In genomic region chr8:81853184-81853583, GRCm38 (mm10) we compare ENCODE assay signal across 29 mouse cellular contexts.
DNase-seq lines count a peak whose midpoint lies in the region; ATAC-seq and TF ChIP-seq lines count a peak whose summit lies in the region.
"Had no signal": no experiment of that assay in that cellular context is flagged by ENCODE, and none has a peak within 500 bp of the region (broad histone marks: within the 10 kb centered on the region; RNA-seq: fewer than 3 reads in every experiment).

No protein-coding gene starts in this region.

- no peaks in the 10 kb centered on the region for H3K9me3 ChIP-seq in embryonic facial prominence, embryonic 14.5 days (ENCODE audit: control insufficient read depth, low read length)
- no peaks in the 10 kb centered on the region for H3K9me3 ChIP-seq in embryonic facial prominence, embryonic 10.5 days
- H3K9me3 ChIP-seq: embryonic facial prominence, embryonic 12.5 days; forebrain, embryonic 10.5 days; forebrain, embryonic 15.5 days; heart, embryonic 13.5 days; hindbrain, embryonic 12.5 days; intestine, embryonic 15.5 days; liver, embryonic 15.5 days; stomach, embryonic 15.5 days had no signal

- H3K36me3 ChIP-seq in embryonic facial prominence, embryonic 14.5 days (ENCODE audit: control insufficient read depth, insufficient read depth, low read length): no peaks in the 10 kb centered on the region
- H3K36me3 ChIP-seq in embryonic facial prominence, embryonic 10.5 days (replicated peaks): no peaks in the 10 kb centered on the region
- H3K36me3 ChIP-seq: embryonic facial prominence, embryonic 12.5 days; forebrain, embryonic 10.5 days; forebrain, embryonic 15.5 days; heart, embryonic 13.5 days; hindbrain, embryonic 12.5 days; intestine, embryonic 15.5 days; liver, embryonic 15.5 days; stomach, embryonic 15.5 days had no signal

- no peaks in the 10 kb centered on the region for H3K27me3 ChIP-seq in embryonic facial prominence, embryonic 14.5 days (replicated peaks; ENCODE audit: control insufficient read depth, insufficient read depth, low read length)
- no peaks in the 10 kb centered on the region for H3K27me3 ChIP-seq in embryonic facial prominence, embryonic 10.5 days (replicated peaks; ENCODE audit: low read depth, poor library complexity, severe bottlenecking)
- H3K27me3 ChIP-seq: embryonic facial prominence, embryonic 12.5 days; forebrain, embryonic 15.5 days; heart, embryonic 13.5 days; hindbrain, embryonic 12.5 days; intestine, embryonic 15.5 days; liver, embryonic 15.5 days; stomach, embryonic 15.5 days had no signal

- no peak for ATAC-seq in embryonic facial prominence, embryonic 14.5 days (ENCODE audit: low read depth)
- ATAC-seq in frontal cortex, adult (ENCODE audit: low TSS enrichment): no peak
- ATAC-seq: forebrain, embryonic 15.5 days; hindbrain, postnatal 0 days; intestine, embryonic 15.5 days had no signal

- DNase-seq in embryonic facial prominence, embryonic 14.5 days (ENCODE audit: low spot score): peak; percentile 27
- no peak for DNase-seq in embryonic facial prominence, embryonic 10.5 days (ENCODE audit: low spot score)
- DNase-seq in cerebellum, adult 11 months: peak; percentile 78
- DNase-seq in cerebellum, adult 9-10 months: peak; percentile 92
- DNase-seq in cerebellum, postnatal 36 days: peak; percentile 81 to 88
- DNase-seq in gastrocnemius, adult 2 months: no peak
- DNase-seq in gastrocnemius, postnatal 4 days (ENCODE audit: low spot score in 2 of 2): no peak
- DNase-seq: adrenal gland, postnatal 25 days; gastrocnemius, postnatal 14 days; heart, adult 18-20 months; heart, postnatal 10 days; kidney, adult 2 months; kidney, postnatal 36 days; layer of hippocampus, postnatal 36 days; lung, embryonic 14.5 days; lung, postnatal 14 days; midbrain, embryonic 14.5 days; right cerebral cortex, postnatal 25 days; thymus, postnatal 14 days had no signal

- no peaks in the 10 kb centered on the region for H3K4me1 ChIP-seq in embryonic facial prominence, embryonic 14.5 days (ENCODE audit: control insufficient read depth, insufficient read depth, low read length)
- no peaks in the 10 kb centered on the region for H3K4me1 ChIP-seq in embryonic facial prominence, embryonic 10.5 days
- H3K4me1 ChIP-seq: embryonic facial prominence, embryonic 12.5 days; forebrain, embryonic 10.5 days; forebrain, embryonic 15.5 days; hindbrain, embryonic 12.5 days; intestine, embryonic 15.5 days; liver, embryonic 15.5 days; stomach, embryonic 15.5 days had no signal

- H3K27ac ChIP-seq in embryonic facial prominence, embryonic 14.5 days (replicated peaks; ENCODE audit: low read depth, low read length): no peak overlapping the region
- H3K27ac ChIP-seq in embryonic facial prominence, embryonic 10.5 days (replicated peaks): no peak overlapping the region
- H3K27ac ChIP-seq in gastrocnemius, adult 2 months: no peak overlapping the region
- H3K27ac ChIP-seq: embryonic facial prominence, embryonic 12.5 days; forebrain, embryonic 10.5 days; forebrain, embryonic 15.5 days; hindbrain, embryonic 12.5 days; hindbrain, postnatal 0 days; intestine, embryonic 15.5 days; liver, embryonic 15.5 days; stomach, embryonic 15.5 days had no signal

- WGBS in embryonic facial prominence, embryonic 14.5 days: 66% methylated on average over 4 of the region's 4 CpGs
- WGBS in embryonic facial prominence, embryonic 10.5 days: 85% methylated on average over 4 of the region's 4 CpGs

- H3K4me3 ChIP-seq in embryonic facial prominence, embryonic 14.5 days (ENCODE audit: low read depth, low read length): no peak overlapping the region
- no peak overlapping the region for H3K4me3 ChIP-seq in embryonic facial prominence, embryonic 10.5 days
- H3K4me3 ChIP-seq in gastrocnemius, adult 2 months: no peak overlapping the region
- H3K4me3 ChIP-seq: embryonic facial prominence, embryonic 12.5 days; forebrain, embryonic 10.5 days; forebrain, embryonic 15.5 days; heart, embryonic 13.5 days; hindbrain, embryonic 12.5 days; intestine, embryonic 15.5 days; liver, embryonic 15.5 days; stomach, embryonic 15.5 days had no signal

- H3K4me2 ChIP-seq in embryonic facial prominence, embryonic 14.5 days (ENCODE audit: low read depth, low read length): no peak overlapping the region
- H3K4me2 ChIP-seq: embryonic facial prominence, embryonic 12.5 days; forebrain, embryonic 15.5 days; heart, embryonic 13.5 days; hindbrain, embryonic 12.5 days; intestine, embryonic 15.5 days; liver, embryonic 15.5 days; lung, embryonic 14.5 days; stomach, embryonic 15.5 days had no signal

- no peak overlapping the region for H3K9ac ChIP-seq in embryonic facial prominence, embryonic 14.5 days (ENCODE audit: low read depth, low read length)
- H3K9ac ChIP-seq: embryonic facial prominence, embryonic 12.5 days; forebrain, embryonic 15.5 days; heart, embryonic 13.5 days; hindbrain, embryonic 12.5 days; intestine, embryonic 15.5 days; liver, embryonic 15.5 days; lung, embryonic 14.5 days; stomach, embryonic 15.5 days had no signal

- TF ChIP-seq CTCF in gastrocnemius, adult 2 months (IDR thresholded peaks at IDR 0.05): no peak

- intact Hi-C loops in gastrocnemius, adult 2 months (cut with DNase I): no loop called here

Comparison
In these comparisons a context has a peak if more than half of its experiments do, and no peak if none do; other contexts are left out.
1. DNase-seq: peak in embryonic facial prominence, embryonic 14.5 days (single experiment), cerebellum, adult 11 months (single experiment), cerebellum, adult 9-10 months (single experiment) and cerebellum, postnatal 36 days (2 of 2); none in embryonic facial prominence, embryonic 10.5 days (single experiment), gastrocnemius, adult 2 months (single experiment) and gastrocnemius, postnatal 4 days (0 of 2).